Mouse (Mus musculus) liver, embryonic 14.5 days (tissue): ENCODE measurements at regions not wholly inside any gene's neighbourhood (a gene's known extent, or its start where the extent isn't known, plus 50 kb on each side); places are given as distances from the start of the nearest gene placed in this dataset.
A peak's percentile ranks its signal among the peaks of the same experiment; 100 is the strongest.

Source experiments
- CTCF ChIP-seq: IDR thresholded peaks from 2 replicates; pipeline ENCODE4 v1.5.1; 2016; ENCODE audit warnings: antibody characterized with exemption, low read depth, control low read depth
- EP300 ChIP-seq: IDR thresholded peaks from 2 replicates; pipeline ENCODE4 v1.6.1; 2016; ENCODE audit warnings: antibody characterized with exemption, low read depth

DNA sequence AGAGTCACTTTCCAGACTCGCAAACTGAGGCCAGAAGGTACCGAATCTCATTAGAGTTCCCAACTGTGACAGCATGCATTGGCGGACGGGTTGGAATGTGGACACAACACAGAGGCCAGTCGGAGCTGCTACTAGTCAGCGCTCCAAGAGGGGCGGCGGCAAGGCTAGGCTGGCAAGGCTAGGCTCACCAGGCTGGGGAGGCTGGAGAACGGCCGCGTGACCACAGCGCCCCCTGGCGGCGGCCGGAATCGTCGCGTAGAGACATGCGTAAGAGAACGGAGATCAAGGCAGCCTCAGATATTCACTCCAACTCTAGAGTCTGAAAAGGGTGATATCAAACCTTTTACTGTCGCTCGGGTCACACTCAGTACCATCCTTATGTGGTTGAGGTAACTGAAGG lies 72.8 kb upstream of the Cdh5 start:
- TF ChIP-seq CTCF (peak; percentile 96), EP300 (no peak)
